Mouse (Mus musculus): ENCODE measurements around the gene Jag2.

DNA sequence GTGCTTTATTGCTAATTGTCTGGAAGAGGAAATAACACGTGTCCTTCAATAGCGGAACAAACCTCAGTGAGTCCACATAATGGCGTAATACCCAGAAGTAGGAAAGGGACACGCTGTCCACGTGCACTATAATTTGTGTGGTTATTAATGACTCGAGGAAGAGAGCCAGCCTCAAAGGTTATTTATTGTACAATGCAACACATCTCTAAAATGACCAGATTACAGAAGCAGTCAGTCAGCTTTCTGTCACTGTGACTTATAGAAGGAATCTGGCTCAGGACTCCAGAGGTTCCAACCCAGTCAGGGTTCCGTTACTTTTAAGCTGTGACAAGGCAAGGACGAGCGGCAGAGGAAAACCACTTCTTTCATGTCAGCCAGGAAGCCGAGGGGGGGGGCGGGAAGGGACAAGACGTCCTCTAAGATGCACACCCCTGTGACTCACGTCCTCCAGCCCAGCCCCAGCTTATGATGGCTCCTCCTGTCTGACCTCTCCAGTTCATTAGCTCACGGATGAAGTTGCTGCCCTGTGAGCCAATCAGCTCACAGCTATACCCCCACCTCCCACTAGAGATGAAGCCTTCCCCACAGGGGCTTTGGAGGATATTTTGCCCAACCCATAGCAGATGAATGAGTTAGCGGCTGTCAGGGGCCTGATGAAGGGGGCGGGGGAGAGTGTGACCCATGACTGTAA is 31.9 kb downstream of the Jag2 start:
- TF ChIP-seq CTCF (IDR thresholded peaks at IDR 0.05; ENCODE audit: low read depth): no peak
- TF ChIP-seq EP300 (IDR thresholded peaks at IDR 0.05; ENCODE audit: low read depth): 0 out of 2 replicates have a peak, but pooled peaks have one; percentile 18
